24 mouse cellular contexts compared by ENCODE assay signal in genomic region chr5:77087122-77087521, GRCm38 (mm10).
"Had no signal": no experiment of that assay in that cellular context is flagged by ENCODE, and none has a peak within 500 bp of the region (broad histone marks: within the 10 kb centered on the region; RNA-seq: fewer than 3 reads in every experiment).

No protein-coding gene starts in this region.

- H3K9me3 ChIP-seq: embryonic facial prominence, embryonic 10.5 days; embryonic facial prominence, embryonic 12.5 days; embryonic facial prominence, embryonic 13.5 days; embryonic facial prominence, embryonic 15.5 days; forebrain, embryonic 10.5 days; forebrain, embryonic 12.5 days; forebrain, embryonic 13.5 days; forebrain, embryonic 15.5 days had no signal

- H3K4me3 ChIP-seq: embryonic facial prominence, embryonic 10.5 days; embryonic facial prominence, embryonic 12.5 days; embryonic facial prominence, embryonic 13.5 days; embryonic facial prominence, embryonic 15.5 days; erythroblast, embryonic 14.5 days; forebrain, embryonic 10.5 days; forebrain, embryonic 12.5 days; forebrain, embryonic 13.5 days; forebrain, embryonic 15.5 days; gastrocnemius, adult 2 months; heart, adult 2 months had no signal

- H3K9ac ChIP-seq: embryonic facial prominence, embryonic 12.5 days; embryonic facial prominence, embryonic 13.5 days; embryonic facial prominence, embryonic 15.5 days; forebrain, embryonic 12.5 days; forebrain, embryonic 13.5 days; forebrain, embryonic 15.5 days; forebrain, postnatal 0 days had no signal

- H3K36me3 ChIP-seq: embryonic facial prominence, embryonic 10.5 days; embryonic facial prominence, embryonic 12.5 days; embryonic facial prominence, embryonic 13.5 days; embryonic facial prominence, embryonic 15.5 days; forebrain, embryonic 12.5 days; forebrain, embryonic 15.5 days had no signal

- H3K4me1 ChIP-seq: embryonic facial prominence, embryonic 10.5 days; embryonic facial prominence, embryonic 12.5 days; embryonic facial prominence, embryonic 13.5 days; embryonic facial prominence, embryonic 15.5 days had no signal

- H3K27ac ChIP-seq: embryonic facial prominence, embryonic 10.5 days; embryonic facial prominence, embryonic 12.5 days; embryonic facial prominence, embryonic 13.5 days; embryonic facial prominence, embryonic 15.5 days; forebrain, embryonic 10.5 days; forebrain, embryonic 12.5 days; forebrain, embryonic 13.5 days; forebrain, embryonic 15.5 days; gastrocnemius, adult 2 months; heart, adult 2 months had no signal

- DNase-seq: cerebellum, adult 9-11 months; cerebellum, postnatal 10 days; cerebellum, postnatal 14 days; cerebellum, postnatal 25 days; cerebellum, postnatal 36 days; embryo, embryonic 11 days; forebrain, postnatal 0 days; gastrocnemius, adult 2 months; gastrocnemius, postnatal 10 days; gastrocnemius, postnatal 14 days; gastrocnemius, postnatal 25 days; gastrocnemius, postnatal 36 days; heart, adult 11 months; heart, adult 18-20 months; heart, adult 2 months had no signal

- H3K27me3 ChIP-seq: embryonic facial prominence, embryonic 12.5 days; embryonic facial prominence, embryonic 13.5 days; embryonic facial prominence, embryonic 15.5 days; forebrain, embryonic 15.5 days had no signal
